Mouse (Mus musculus) embryonic facial prominence, embryonic 13.5 days (tissue): ENCODE data around the gene Fhad1. TPM values are rescaled to one million over a fixed set of nuclear protein-coding genes. Genes with fewer than 3 reads are reported as not detected.

ENCODE experiments used
- ATAC-seq: fragments of 200-750 bp; cut with Nextera tagmentation; 2 replicates; pipeline ENCODE4 v1.8.0; 2017; ENCODE audit warnings: low read depth; ENCODE audit not compliant: insufficient number of reproducible peaks, insufficient read depth, low FRiP score, low TSS enrichment
- H3K27ac ChIP-seq: fragments of 300-500 bp; sonication (generic); 2 replicates; pipeline ENCODE4 v1.5.1; 2015; ENCODE audit warnings: moderate library complexity, mild to moderate bottlenecking, inconsistent platforms
- H3K27me3 ChIP-seq: fragments of 300-500 bp; sonication (generic); 2 replicates; pipeline ENCODE4 v1.6.1; 2015; ENCODE audit warnings: mild to moderate bottlenecking, inconsistent platforms
- H3K36me3 ChIP-seq: fragments of 300-500 bp; sonication (generic); 2 replicates; pipeline ENCODE4 v1.6.1; 2015; ENCODE audit warnings: mild to moderate bottlenecking, inconsistent platforms
- H3K4me1 ChIP-seq: fragments of 300-500 bp; sonication (generic); 2 replicates; pipeline ENCODE4 v1.6.1; 2015; ENCODE audit warnings: inconsistent platforms
- H3K4me2 ChIP-seq: fragments of 300-500 bp; sonication (generic); 2 replicates; pipeline ENCODE4 v1.6.1; 2015; ENCODE audit warnings: moderate library complexity, mild to moderate bottlenecking, inconsistent platforms
- H3K4me3 ChIP-seq: fragments of 300-500 bp; sonication (generic); 2 replicates; pipeline ENCODE4 v1.5.1; 2015; ENCODE audit warnings: mild to moderate bottlenecking, inconsistent platforms
- H3K9ac ChIP-seq: fragments of 300-500 bp; sonication (generic); 2 replicates; pipeline ENCODE4 v1.6.1; 2015; ENCODE audit warnings: mild to moderate bottlenecking, inconsistent platforms
- H3K9me3 ChIP-seq: fragments of 300-500 bp; sonication (generic); 2 replicates; pipeline ENCODE4 v1.6.1; 2016; ENCODE audit warnings: inconsistent platforms
- WGBS: fragments of 180-500 bp; shearing (Covaris S2); methylation state at CpG from one replicate; pipeline ENCODE4 v1.1.7; 2015; ENCODE audit warnings: mixed read lengths; 5-methylcytosine and 5-hydroxymethylcytosine counted together
- polyA plus RNA-seq: library from polyadenylated mRNA; unstranded; fragments of >200 nt; fragmentation: Nextera tagmentation; extraction: Ambion mirVana; gene quantifications from 2 replicates; pipeline ENCODE4 v1.2.1, GENCODE M21; 2015

The Fhad1 gene
- polyA plus RNA-seq, 1 experiment from 2014 or later: 0.91 TPM

GRCm38 (mm10) chr4:141952824-141953223 lies 62.1 kb downstream of the Fhad1 start:
- H3K4me1 ChIP-seq: peaks cover 25% of the 10 kb centered on the region
- no peak overlapping the region for H3K27ac ChIP-seq
- no peak for ATAC-seq
- WGBS: 42% methylated on average over 5 of the region's 5 CpGs
- H3K27me3 ChIP-seq: no peaks in the 10 kb centered on the region; the same call in 1 of the 2 replicates
- H3K36me3 ChIP-seq: no peaks in the 10 kb centered on the region
- no peak overlapping the region for H3K4me3 ChIP-seq
- no peaks in the 10 kb centered on the region for H3K9me3 ChIP-seq
- no peak overlapping the region for H3K4me2 ChIP-seq
- no peak overlapping the region for H3K9ac ChIP-seq

- no peaks in the 10 kb centered on the region for H3K9me3 ChIP-seq
- H3K36me3 ChIP-seq: no peaks in the 10 kb centered on the region
- H3K27ac ChIP-seq: no peak overlapping the region
- 57% methylated on average over 17 of the region's 17 CpGs for WGBS
- H3K9ac ChIP-seq: peak overlapping the region; percentile 16; the same call in 1 of the 2 replicates
- H3K4me3 ChIP-seq: no peak overlapping the region
- no peak overlapping the region for H3K4me2 ChIP-seq
- peaks cover 22% of the 10 kb centered on the region for H3K4me1 ChIP-seq
- ATAC-seq: no peak
- H3K27me3 ChIP-seq: no peaks in the 10 kb centered on the region; the same call in 1 of the 2 replicates
Observed at GRCm38 (mm10) chr4:141952114-141952513, 62.8 kb downstream of the Fhad1 start.

DNA sequence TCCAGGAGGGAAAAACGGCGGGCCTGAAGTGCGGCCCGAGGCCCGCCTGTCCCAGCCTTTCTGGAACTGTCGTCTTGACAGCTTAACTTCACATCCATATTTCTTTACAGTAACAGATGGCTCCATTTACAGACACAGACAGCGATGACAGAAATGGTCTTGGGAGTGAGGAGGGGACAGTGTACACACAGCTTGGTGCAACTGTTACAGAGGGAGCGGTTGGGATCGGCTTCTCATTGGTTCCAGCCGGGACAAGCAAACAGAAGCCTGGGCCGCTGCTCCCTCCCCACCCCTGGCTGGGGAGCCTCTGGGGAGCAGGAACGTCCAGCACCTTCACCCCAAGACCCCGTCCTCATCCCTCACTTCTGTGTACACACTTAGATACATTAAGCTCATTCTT lies 65.4 kb downstream of the Fhad1 start:
- no peak overlapping the region for H3K4me3 ChIP-seq
- peaks cover 16% of the 10 kb centered on the region; the same call in 1 of the 2 replicates for H3K4me1 ChIP-seq
- no peaks in the 10 kb centered on the region for H3K9me3 ChIP-seq
- ATAC-seq: no peak
- H3K27me3 ChIP-seq: no peaks in the 10 kb centered on the region; the same call in 1 of the 2 replicates
- H3K36me3 ChIP-seq: no peaks in the 10 kb centered on the region
- no peak overlapping the region; the same call in 1 of the 2 replicates for H3K4me2 ChIP-seq
- 53% methylated on average over 13 of the region's 13 CpGs for WGBS
- peak overlapping the region; percentile 37; the same call in 1 of the 2 replicates for H3K9ac ChIP-seq
- no peak overlapping the region for H3K27ac ChIP-seq

- WGBS: 88% methylated on average over 3 of the region's 3 CpGs
- ATAC-seq: no peak
- H3K9ac ChIP-seq: no peak overlapping the region
Observed at GRCm38 (mm10) chr4:141948822-141949221, 66.1 kb downstream of the Fhad1 start.

GRCm38 (mm10) chr4:141942403-141942802 lies 72.5 kb downstream of the Fhad1 start:
- no peaks in the 10 kb centered on the region for H3K27me3 ChIP-seq
- H3K4me1 ChIP-seq: 0 out of 2 replicates have a peak, but pooled peaks cover 3% of the 10 kb centered on the region
- H3K27ac ChIP-seq: no peak overlapping the region
- H3K36me3 ChIP-seq: no peaks in the 10 kb centered on the region
- WGBS: 73% methylated on average over 11 of the region's 11 CpGs
- no peak overlapping the region for H3K4me3 ChIP-seq
- H3K9ac ChIP-seq: no peak overlapping the region
- H3K4me2 ChIP-seq: no peak overlapping the region
- H3K9me3 ChIP-seq: 0 out of 2 replicates have a peak, but pooled peaks cover 3% of the 10 kb centered on the region
- ATAC-seq: no peak

More at GRCm38 (mm10) chr4:141948822-141949221, 66.1 kb downstream of the Fhad1 start:
- Histone ChIP-seq H3K27me3 (no peaks in the 10 kb centered on the region; the same call in 1 of the 2 replicates), H3K27ac (no peak overlapping the region), H3K36me3 (no peaks in the 10 kb centered on the region), H3K4me3 (no peak overlapping the region), H3K4me2 (no peak overlapping the region), H3K4me1 (peaks cover 10% of the 10 kb centered on the region; the same call in 1 of the 2 replicates), H3K9me3 (0 out of 2 replicates have a peak, but pooled peaks cover 3% of the 10 kb centered on the region)

DNA sequence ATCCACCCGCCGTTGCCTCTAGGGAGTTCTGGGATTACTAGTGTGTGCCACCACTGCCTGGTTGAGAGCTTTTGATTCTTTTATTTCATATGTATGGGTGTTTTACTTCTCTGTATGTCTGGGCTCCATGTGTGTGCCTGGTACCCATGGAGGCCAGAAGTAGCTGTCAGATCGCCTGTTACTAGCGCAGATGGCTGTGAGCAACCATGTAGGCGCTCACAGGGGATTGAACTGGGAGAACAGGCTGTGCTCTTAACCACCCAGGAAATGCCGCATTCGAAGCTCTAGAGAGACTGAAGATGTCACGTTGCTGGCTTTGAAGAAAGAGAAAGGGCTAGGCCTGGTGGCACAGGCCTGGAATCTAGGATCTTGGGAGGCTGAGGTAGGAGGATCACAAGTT lies 73.6 kb downstream of the Fhad1 start:
- Histone ChIP-seq H3K36me3 (no peaks in the 10 kb centered on the region), H3K4me2 (no peak overlapping the region), H3K27me3 (no peaks in the 10 kb centered on the region), H3K9ac (no peak overlapping the region), H3K4me1 (0 out of 2 replicates have a peak, but pooled peaks cover 3% of the 10 kb centered on the region), H3K27ac (no peak overlapping the region), H3K4me3 (no peak overlapping the region), H3K9me3 (0 out of 2 replicates have a peak, but pooled peaks cover 3% of the 10 kb centered on the region)
- WGBS: 83% methylated on average over 8 of the region's 8 CpGs
- ATAC-seq: no peak

GRCm38 (mm10) chr4:141938535-141938934 lies 76.3 kb downstream of the Fhad1 start:
- 0 out of 2 replicates have a peak, but pooled peaks cover 3% of the 10 kb centered on the region for H3K4me1 ChIP-seq
- 66% methylated on average over 4 of the region's 4 CpGs for WGBS
- no peak for ATAC-seq
- no peak overlapping the region for H3K4me3 ChIP-seq
- H3K4me2 ChIP-seq: no peak overlapping the region
- H3K27me3 ChIP-seq: no peaks in the 10 kb centered on the region
- no peaks in the 10 kb centered on the region for H3K9me3 ChIP-seq
- H3K36me3 ChIP-seq: no peaks in the 10 kb centered on the region
- no peak overlapping the region for H3K9ac ChIP-seq
- no peak overlapping the region for H3K27ac ChIP-seq

- 75% methylated on average over 13 of the region's 14 CpGs for WGBS
- no peak overlapping the region for H3K27ac ChIP-seq
- H3K9ac ChIP-seq: no peak overlapping the region
- H3K36me3 ChIP-seq: no peaks in the 10 kb centered on the region
- no peaks in the 10 kb centered on the region for H3K27me3 ChIP-seq
- no peak overlapping the region for H3K4me2 ChIP-seq
- no peak for ATAC-seq
- no peak overlapping the region for H3K4me3 ChIP-seq
- H3K9me3 ChIP-seq: no peaks in the 10 kb centered on the region
- H3K4me1 ChIP-seq: no peaks in the 10 kb centered on the region
Observed at GRCm38 (mm10) chr4:141932785-141933574, 81.9 kb downstream of the Fhad1 start.

- Histone ChIP-seq H3K4me2 (no peak overlapping the region), H3K4me3 (no peak overlapping the region), H3K9me3 (no peaks in the 10 kb centered on the region), H3K27ac (no peak overlapping the region), H3K27me3 (no peaks in the 10 kb centered on the region), H3K4me1 (no peaks in the 10 kb centered on the region), H3K36me3 (no peaks in the 10 kb centered on the region), H3K9ac (no peak overlapping the region)
- WGBS: 86% methylated on average over 5 of the region's 5 CpGs
- no peak for ATAC-seq
Observed at GRCm38 (mm10) chr4:141931526-141931925, 83.4 kb downstream of the Fhad1 start.

GRCm38 (mm10) chr4:141930001-141930400 lies 84.9 kb downstream of the Fhad1 start:
- 82% methylated on average over 11 of the region's 11 CpGs for WGBS
- Histone ChIP-seq H3K27ac (no peak overlapping the region), H3K9ac (no peak overlapping the region), H3K9me3 (no peaks in the 10 kb centered on the region), H3K36me3 (no peaks in the 10 kb centered on the region), H3K4me1 (no peaks in the 10 kb centered on the region), H3K27me3 (no peaks in the 10 kb centered on the region), H3K4me3 (no peak overlapping the region), H3K4me2 (no peak overlapping the region)
- no peak for ATAC-seq

- H3K9ac ChIP-seq: no peak overlapping the region
- H3K9me3 ChIP-seq: no peaks in the 10 kb centered on the region
- no peak overlapping the region for H3K27ac ChIP-seq
- H3K4me2 ChIP-seq: no peak overlapping the region
- no peak for ATAC-seq
- H3K27me3 ChIP-seq: no peaks in the 10 kb centered on the region
- H3K36me3 ChIP-seq: no peaks in the 10 kb centered on the region
- H3K4me1 ChIP-seq: no peaks in the 10 kb centered on the region
- H3K4me3 ChIP-seq: no peak overlapping the region
- 60% methylated on average over 7 of the region's 7 CpGs for WGBS
Observed at GRCm38 (mm10) chr4:141928881-141929281, 86.0 kb downstream of the Fhad1 start.

DNA sequence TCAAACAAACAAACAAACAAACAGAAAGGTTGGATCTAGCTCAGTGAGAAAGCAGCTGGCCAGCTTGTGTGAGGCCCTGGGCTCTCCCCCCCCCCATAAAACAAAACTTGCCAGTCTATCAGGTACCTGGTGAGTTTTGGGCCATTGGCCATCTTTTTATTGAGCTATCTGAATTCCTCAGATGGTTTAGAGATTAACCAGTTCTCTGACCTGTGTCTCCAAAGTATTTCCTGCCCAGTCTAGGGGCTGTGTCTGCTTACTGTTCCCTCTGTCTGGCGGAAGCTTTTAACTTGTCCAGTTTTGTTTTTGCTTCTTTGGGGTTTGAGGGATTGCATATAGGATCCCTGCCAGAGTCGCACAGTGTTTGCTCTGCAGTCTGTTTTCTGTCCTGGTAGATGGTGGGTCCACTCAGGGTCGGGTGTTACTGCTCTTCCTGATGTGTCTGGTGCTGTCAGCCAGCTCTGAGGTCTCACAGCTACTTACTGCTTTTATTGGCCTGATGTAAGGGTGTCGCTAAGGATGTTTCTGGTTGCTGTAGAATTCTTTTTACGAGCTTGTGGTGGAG lies 89.0 kb downstream of the Fhad1 start:
- Histone ChIP-seq H3K4me2 (no peak overlapping the region), H3K27me3 (no peaks in the 10 kb centered on the region), H3K36me3 (no peaks in the 10 kb centered on the region), H3K4me3 (no peak overlapping the region), H3K9me3 (no peaks in the 10 kb centered on the region), H3K4me1 (no peaks in the 10 kb centered on the region), H3K27ac (no peak overlapping the region), H3K9ac (no peak overlapping the region)
- WGBS: 72% methylated on average over 5 of the region's 5 CpGs
- no peak for ATAC-seq
